Mouse (Mus musculus) cortical plate, adult 2 months (tissue): ENCODE results near the gene Rere.

ENCODE experiments used
- CTCF ChIP-seq: fragments of 200-500 bp; IDR thresholded peaks from 2 replicates; pipeline ENCODE4 v1.5.1; 2011; ENCODE audit warnings: mild to moderate bottlenecking, control low read depth, low read length; ENCODE audit not compliant: insufficient read depth; ENCODE audit errors: extremely low read depth
- POLR2A ChIP-seq: fragments of 200-500 bp; IDR thresholded peaks from 2 replicates; pipeline ENCODE4 v1.6.1; 2011; ENCODE audit warnings: mild to moderate bottlenecking, low read length, control low read depth; ENCODE audit not compliant: insufficient read depth; ENCODE audit errors: extremely low read depth

GRCm38 (mm10) chr4:150488096-150488748, 206.8 kb downstream of the Rere start:
- TF ChIP-seq CTCF = no peak
- TF ChIP-seq POLR2A = peak; percentile 73
